Mouse (Mus musculus): ENCODE results near the gene Blcap. TPM values are rescaled to one million over a fixed set of nuclear protein-coding genes. Genes with fewer than 3 reads are reported as not detected.
A peak's percentile ranks its signal among the peaks of the same experiment; 100 is the strongest.

Gene Blcap
- polyA plus RNA-seq, 1 experiment from 2014 or later = 161 TPM

- 46% methylated on average over 7 of the region's 7 CpGs for WGBS
Measured at GRCm38 (mm10) chr2:157536476-157537081, 34.5 kb downstream of the Blcap start.

GRCm38 (mm10) chr2:157534163-157534562 is 36.9 kb downstream of the Blcap start:
- Histone ChIP-seq H3K9me3 (replicated peaks) (no peaks in the 10 kb centered on the region), H3K36me3 (ENCODE audit: poor library complexity, severe bottlenecking) (no peaks in the 10 kb centered on the region), H3K9ac (no peak overlapping the region), H3K4me3 (no peak overlapping the region), H3K4me1 (peaks cover 56% of the 10 kb centered on the region), H3K4me2 (no peak overlapping the region), H3K27ac (no peak overlapping the region), H3K27me3 (peaks cover 21% of the 10 kb centered on the region)
- no peak for ATAC-seq
- 76% methylated on average over 4 of the region's 4 CpGs for whole genome bisulfite sequencing

More at GRCm38 (mm10) chr2:157536476-157537081, 34.5 kb downstream of the Blcap start:
- Histone ChIP-seq H3K4me2 (no peak overlapping the region), H3K9me3 (replicated peaks) (no peaks in the 10 kb centered on the region), H3K36me3 (ENCODE audit: poor library complexity, severe bottlenecking) (no peaks in the 10 kb centered on the region), H3K27ac (peak overlapping the region; percentile 80), H3K4me3 (no peak overlapping the region), H3K27me3 (peaks cover 22% of the 10 kb centered on the region), H3K4me1 (peaks cover 58% of the 10 kb centered on the region), H3K9ac (no peak overlapping the region)
- ATAC-seq = no peak

DNA sequence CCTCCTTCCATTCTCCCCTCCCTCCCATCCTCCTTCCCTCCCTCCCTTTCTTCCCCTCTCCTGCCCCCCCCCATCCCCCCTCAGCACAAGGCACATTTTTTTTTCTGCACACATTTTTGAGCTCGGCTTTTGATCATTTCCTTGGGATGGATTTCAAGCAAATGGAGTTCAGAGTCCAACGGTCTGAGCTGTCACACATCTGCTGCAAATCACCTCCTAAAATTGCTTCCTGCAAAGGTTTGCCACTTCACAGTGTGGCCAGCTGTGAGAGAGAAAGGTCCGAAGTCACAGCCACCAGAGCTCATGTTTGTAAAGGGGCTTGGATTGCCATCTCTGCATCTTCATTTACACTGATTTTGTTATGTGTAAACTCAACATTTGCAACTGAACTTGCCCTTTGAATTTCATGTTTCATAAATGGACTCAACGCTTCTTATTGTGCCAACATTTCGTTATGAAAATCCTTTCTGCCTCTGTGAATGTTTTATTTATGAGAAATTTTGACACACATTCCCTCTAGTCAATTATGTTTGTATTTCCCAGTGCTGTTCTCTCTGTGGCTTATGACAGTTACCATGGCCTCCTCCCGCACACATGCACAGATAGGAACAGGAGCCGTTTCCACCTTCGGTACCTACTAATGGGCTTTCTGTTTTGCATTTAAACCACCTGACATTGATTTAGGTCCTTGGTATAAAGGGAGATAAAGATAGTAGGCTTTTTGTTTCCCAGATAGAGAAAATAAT is 39.2 kb downstream of the Blcap start:
- H3K36me3 ChIP-seq (ENCODE audit: poor library complexity, severe bottlenecking) = no peaks in the 10 kb centered on the region
- peaks cover 14% of the 10 kb centered on the region; the same call in 1 of the 2 replicates for H3K27me3 ChIP-seq
- ATAC-seq = no peak
- peak overlapping the region; percentile 72 for H3K27ac ChIP-seq
- H3K4me1 ChIP-seq = peaks cover 46% of the 10 kb centered on the region
- H3K9ac ChIP-seq = no peak overlapping the region
- WGBS = 52% methylated on average over 8 of the region's 8 CpGs
- no peak overlapping the region for H3K4me2 ChIP-seq
- H3K9me3 ChIP-seq (replicated peaks) = no peaks in the 10 kb centered on the region
- H3K4me3 ChIP-seq = no peak overlapping the region

DNA sequence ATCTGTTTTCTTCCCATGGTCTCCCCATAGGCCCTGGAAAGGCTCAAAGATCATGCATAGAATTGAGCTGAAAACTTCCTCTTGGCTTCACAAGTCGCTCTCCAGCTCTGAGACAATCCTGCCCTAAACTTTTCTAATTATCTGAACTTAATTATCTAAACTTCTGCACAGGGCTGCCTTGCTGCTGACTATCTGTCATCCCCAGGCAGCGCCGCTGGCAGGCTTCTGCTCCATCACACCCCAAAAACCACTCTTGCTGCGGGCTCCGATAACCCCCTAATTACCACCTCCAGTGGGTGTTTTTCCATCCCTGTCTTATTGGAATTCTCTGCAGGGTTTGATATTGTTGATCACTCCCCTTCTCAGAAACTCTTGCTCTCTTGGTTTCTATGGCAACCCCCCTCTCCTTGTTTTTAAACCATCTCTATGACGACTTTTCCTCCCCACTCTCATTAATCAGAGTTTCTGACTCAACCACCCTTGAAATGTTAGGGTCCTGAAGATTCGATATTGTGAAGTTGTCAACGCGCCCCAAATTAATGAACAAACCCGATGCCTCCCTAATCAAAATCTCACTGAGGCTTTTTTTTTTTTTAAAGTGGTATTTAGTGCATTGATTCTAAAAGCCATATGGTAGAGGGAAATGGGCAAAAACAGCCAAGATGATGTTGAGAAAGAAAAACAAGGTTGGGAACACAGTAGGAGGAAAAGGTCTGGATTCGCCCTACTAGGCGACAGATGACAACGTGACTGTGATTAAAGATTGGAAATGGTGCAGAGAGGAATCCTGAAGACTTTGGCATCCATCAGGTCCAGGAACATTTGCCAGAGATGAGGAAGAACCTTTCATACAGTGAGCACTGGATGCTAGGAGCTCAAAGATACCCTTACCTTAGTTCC is 40.8 kb downstream of the Blcap start:
- peak overlapping the region; percentile 72 for H3K27ac ChIP-seq
- H3K4me2 ChIP-seq = no peak overlapping the region
- ATAC-seq = peak; percentile 41
- H3K4me1 ChIP-seq = peaks cover 54% of the 10 kb centered on the region
- peaks cover 15% of the 10 kb centered on the region; the same call in 1 of the 2 replicates for H3K27me3 ChIP-seq
- no peak overlapping the region for H3K4me3 ChIP-seq
- no peaks in the 10 kb centered on the region for H3K9me3 ChIP-seq (replicated peaks)
- no peak overlapping the region for H3K9ac ChIP-seq
- WGBS = 38% methylated on average over 13 of the region's 13 CpGs
- H3K36me3 ChIP-seq (ENCODE audit: poor library complexity, severe bottlenecking) = no peaks in the 10 kb centered on the region

GRCm38 (mm10) chr2:157522556-157522955 is 48.5 kb downstream of the Blcap start:
- WGBS = 21% methylated on average over 3 of the region's 3 CpGs
- H3K27me3 ChIP-seq = peaks cover 4% of the 10 kb centered on the region; the same call in 1 of the 2 replicates
- no peak for ATAC-seq
- no peak overlapping the region for H3K4me2 ChIP-seq
- H3K4me1 ChIP-seq = peaks cover 65% of the 10 kb centered on the region
- no peak overlapping the region for H3K4me3 ChIP-seq
- no peak overlapping the region for H3K27ac ChIP-seq
- H3K9me3 ChIP-seq (replicated peaks) = no peaks in the 10 kb centered on the region
- no peak overlapping the region for H3K9ac ChIP-seq
- H3K36me3 ChIP-seq (ENCODE audit: poor library complexity, severe bottlenecking) = no peaks in the 10 kb centered on the region

GRCm38 (mm10) chr2:157520496-157520895 is 50.6 kb downstream of the Blcap start:
- Histone ChIP-seq H3K36me3 (ENCODE audit: poor library complexity, severe bottlenecking) (no peaks in the 10 kb centered on the region), H3K9me3 (replicated peaks) (no peaks in the 10 kb centered on the region), H3K27me3 (no peaks in the 10 kb centered on the region), H3K9ac (no peak overlapping the region), H3K27ac (peak overlapping the region; percentile 69), H3K4me3 (no peak overlapping the region), H3K4me1 (peaks cover 55% of the 10 kb centered on the region), H3K4me2 (no peak overlapping the region)
- WGBS = 13% methylated on average over 5 of the region's 5 CpGs
- peak; percentile 54; the same call in 1 of the 2 replicates for ATAC-seq

- Histone ChIP-seq H3K27ac (peak overlapping the region; percentile 65), H3K9me3 (replicated peaks) (no peaks in the 10 kb centered on the region), H3K36me3 (ENCODE audit: poor library complexity, severe bottlenecking) (no peaks in the 10 kb centered on the region), H3K4me2 (no peak overlapping the region), H3K9ac (no peak overlapping the region), H3K4me3 (no peak overlapping the region), H3K4me1 (peaks cover 55% of the 10 kb centered on the region), H3K27me3 (no peaks in the 10 kb centered on the region)
- 81% methylated on average over 6 of the region's 6 CpGs for WGBS
- ATAC-seq = no peak
Measured at GRCm38 (mm10) chr2:157519452-157519851, 51.6 kb downstream of the Blcap start.

DNA sequence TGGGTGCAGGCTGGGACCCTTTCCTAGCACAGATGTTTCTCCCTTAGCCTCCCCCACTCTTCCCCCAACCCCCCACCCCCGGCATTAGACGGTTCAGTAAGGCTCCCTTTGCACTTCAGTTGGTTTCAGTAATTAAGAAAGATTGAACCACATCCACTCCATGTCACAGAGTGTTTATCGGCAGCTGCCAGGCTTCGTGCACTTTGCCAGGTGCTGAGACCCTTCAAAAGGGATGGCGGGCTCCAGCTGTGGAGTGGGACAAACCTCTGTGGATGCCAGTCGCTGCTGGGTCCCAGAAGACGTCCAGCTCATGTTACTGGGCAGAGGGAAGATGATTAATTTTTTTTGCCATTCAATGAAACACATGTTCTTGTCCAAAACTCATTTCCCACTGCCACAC is 52.6 kb downstream of the Blcap start:
- WGBS = 30% methylated on average over 7 of the region's 7 CpGs
- H3K4me1 ChIP-seq = peaks cover 62% of the 10 kb centered on the region
- no peaks in the 10 kb centered on the region for H3K9me3 ChIP-seq (replicated peaks)
- H3K27me3 ChIP-seq = no peaks in the 10 kb centered on the region
- 0 out of 2 replicates have a peak, but pooled peaks have one; percentile 32 for ATAC-seq
- H3K9ac ChIP-seq = no peak overlapping the region
- no peak overlapping the region for H3K4me2 ChIP-seq
- H3K27ac ChIP-seq = peak overlapping the region; percentile 51; the same call in 1 of the 2 replicates
- no peaks in the 10 kb centered on the region for H3K36me3 ChIP-seq (ENCODE audit: poor library complexity, severe bottlenecking)
- H3K4me3 ChIP-seq = no peak overlapping the region

GRCm38 (mm10) chr2:157517526-157517925 is 53.5 kb downstream of the Blcap start:
- WGBS = 34% methylated on average over 6 of the region's 6 CpGs
- Histone ChIP-seq H3K4me1 (peaks cover 65% of the 10 kb centered on the region), H3K4me2 (no peak overlapping the region), H3K9ac (no peak overlapping the region), H3K27ac (peak overlapping the region; percentile 51; the same call in 1 of the 2 replicates), H3K4me3 (no peak overlapping the region), H3K27me3 (no peaks in the 10 kb centered on the region), H3K9me3 (replicated peaks) (no peaks in the 10 kb centered on the region), H3K36me3 (ENCODE audit: poor library complexity, severe bottlenecking) (no peaks in the 10 kb centered on the region)
- no peak for ATAC-seq

DNA sequence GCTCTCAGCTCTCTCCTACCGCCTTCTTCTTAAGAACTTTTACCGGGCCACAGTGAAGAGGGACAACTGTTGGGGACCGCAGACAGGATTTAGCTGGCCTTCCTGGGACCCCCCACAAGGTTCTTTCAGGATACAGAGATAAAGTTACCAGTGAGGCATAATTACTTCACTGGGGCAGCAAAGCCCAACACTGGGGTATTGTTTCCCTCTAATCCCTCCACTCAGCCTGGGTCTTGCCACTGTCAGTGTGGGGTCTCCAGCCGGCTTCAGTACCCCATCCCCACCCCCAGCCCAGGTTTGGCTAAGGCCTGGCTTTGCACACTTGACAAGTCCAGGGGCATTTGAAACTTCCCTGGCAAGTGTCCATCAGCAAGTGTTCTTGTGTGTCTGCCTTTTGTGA is 56.7 kb downstream of the Blcap start:
- Histone ChIP-seq H3K4me1 (peaks cover 66% of the 10 kb centered on the region), H3K4me3 (no peak overlapping the region), H3K27ac (peak overlapping the region; percentile 48; the same call in 1 of the 2 replicates), H3K4me2 (no peak overlapping the region), H3K27me3 (no peaks in the 10 kb centered on the region), H3K9ac (no peak overlapping the region; the same call in 1 of the 2 replicates), H3K36me3 (ENCODE audit: poor library complexity, severe bottlenecking) (no peaks in the 10 kb centered on the region), H3K9me3 (replicated peaks) (no peaks in the 10 kb centered on the region)
- 3% methylated on average over 4 of the region's 4 CpGs for WGBS
- no peak for ATAC-seq

- Histone ChIP-seq H3K9me3 (replicated peaks) (no peaks in the 10 kb centered on the region), H3K27ac (peak overlapping the region; percentile 48), H3K4me3 (no peak overlapping the region), H3K27me3 (no peaks in the 10 kb centered on the region), H3K9ac (no peak overlapping the region), H3K4me1 (peaks cover 64% of the 10 kb centered on the region), H3K4me2 (no peak overlapping the region), H3K36me3 (ENCODE audit: poor library complexity, severe bottlenecking) (no peaks in the 10 kb centered on the region)
- ATAC-seq = no peak
- 21% methylated on average over 9 of the region's 9 CpGs for WGBS
Measured at GRCm38 (mm10) chr2:157513737-157514208, 57.3 kb downstream of the Blcap start.
